Mouse (Mus musculus) granulocyte monocyte progenitor cell, adult 5-6 weeks (primary cell): ENCODE measurements around the gene Mapk8ip3. TPM values are rescaled to one million over a fixed set of nuclear protein-coding genes. Genes with fewer than 3 reads are reported as not detected.
A peak's percentile ranks its signal among the peaks of the same experiment; 100 is the strongest.
"Not testable (repeated sequence)": the region's sequence is repeated elsewhere in the genome, so short reads cannot be mapped to it uniquely, and the experiment has no call there.

Experiments used
- ATAC-seq: replicated peaks from 2 replicates; pipeline ENCODE4 v1.8.0; 2016; ENCODE audit warnings: mild to moderate bottlenecking, moderate TSS enrichment, inconsistent platforms; ENCODE audit not compliant: poor library complexity, severe bottlenecking
- total RNA-seq, 2 experiments: library from RNA; stranded (forward) in 1 of 2; stranded (reverse) in 1 of 2; fragments of 200-712, 200-1000 nt in 1 of 2; fragments of >200 nt in 1 of 2; fragmentation: Nextera tagmentation in 1 of 2; gene quantifications; 2 replicates each; pipeline ENCODE4 v1.2.3; 2014 to 2017

The Mapk8ip3 gene
- total RNA-seq (2014; fragmentation: Nextera tagmentation) (49.0 and 84.5 TPM in 2 replicates), total RNA-seq (2017) (18.2 and 21.0 TPM in 2 replicates)

GRCm38 (mm10) chr17:24936259-24937237 is at the start of gene Mapk8ip3:
Mapk8ip3 (minus strand) TSS chr17:24936977.
- peak; percentile 92 for ATAC-seq

GRCm38 (mm10) chr17:24960852-24961715 is 24.3 kb upstream of the Mapk8ip3 start:
- ATAC-seq, result no peak

GRCm38 (mm10) chr17:24960135-24960851 is 23.5 kb upstream of the Mapk8ip3 start, which contains the start of gene Jpt2:
Jpt2 (minus strand) TSS chr17:24960689.
- ATAC-seq, result peak; percentile 98

- ATAC-seq, result no peak
These were observed 22.6 kb upstream of the Mapk8ip3 start for GRCm38 (mm10) chr17:24959371-24959770.

GRCm38 (mm10) chr17:24953291-24953690 is 16.5 kb upstream of the Mapk8ip3 start:
- no peak for ATAC-seq

GRCm38 (mm10) chr17:24950671-24951070 is 13.9 kb upstream of the Mapk8ip3 start:
- ATAC-seq, result no peak

GRCm38 (mm10) chr17:24948204-24948603 is 11.4 kb upstream of the Mapk8ip3 start:
- ATAC-seq, result no peak

- not testable (repeated sequence) for ATAC-seq
These were observed 6.8 kb upstream of the Mapk8ip3 start for GRCm38 (mm10) chr17:24943589-24943988.

GRCm38 (mm10) chr17:24943036-24943435 is 6.3 kb upstream of the Mapk8ip3 start:
- ATAC-seq, result no peak

- ATAC-seq, result peak; percentile 65; the same call in 1 of the 2 replicates
These were observed 5.7 kb upstream of the Mapk8ip3 start for GRCm38 (mm10) chr17:24942453-24942852.

GRCm38 (mm10) chr17:24937266-24937665 is 489 bp upstream of the Mapk8ip3 start:
- ATAC-seq, result no peak

GRCm38 (mm10) chr17:24935666-24936065 is 1.1 kb downstream of the Mapk8ip3 start:
- peak; percentile 15 for ATAC-seq

GRCm38 (mm10) chr17:24934926-24935325 is 1.9 kb downstream of the Mapk8ip3 start:
- no peak for ATAC-seq

- ATAC-seq, result no peak
These were observed 3.6 kb downstream of the Mapk8ip3 start for GRCm38 (mm10) chr17:24933163-24933562.

- ATAC-seq, result no peak
These were observed 4.3 kb downstream of the Mapk8ip3 start for GRCm38 (mm10) chr17:24932431-24932830.

- ATAC-seq, result no peak
These were observed 7.3 kb downstream of the Mapk8ip3 start for GRCm38 (mm10) chr17:24929506-24929905.

- no peak for ATAC-seq
These were observed 13.5 kb downstream of the Mapk8ip3 start for GRCm38 (mm10) chr17:24923246-24923645.

- no peak for ATAC-seq
These were observed 22.8 kb downstream of the Mapk8ip3 start for GRCm38 (mm10) chr17:24913984-24914383.

- no peak for ATAC-seq
These were observed 29.2 kb downstream of the Mapk8ip3 start for GRCm38 (mm10) chr17:24907591-24907990.

- no peak for ATAC-seq
These were observed 33.0 kb downstream of the Mapk8ip3 start for GRCm38 (mm10) chr17:24903767-24904166.
